In genomic region chr5:24266344-24267295, GRCm38 (mm10) we compare ENCODE assay signal across 8 mouse cellular contexts.
DNase-seq lines count a peak whose midpoint lies in the region; ATAC-seq and TF ChIP-seq lines count a peak whose summit lies in the region.

No protein-coding gene starts in this region.

- H3K36me3 ChIP-seq in MEL (ENCODE audit: control insufficient read depth in 1 of 2, insufficient read depth in 2 of 2, low read length in 2 of 2), result peaks cover 0 to 6% of the 10 kb centered on the region in 2 experiments; a peak in 2 of 4 replicates
- H3K36me3 ChIP-seq in forebrain, postnatal 0 days (ENCODE audit: insufficient read depth), result no peaks in the 10 kb centered on the region
- no peaks in the 10 kb centered on the region for H3K36me3 ChIP-seq in lung, embryonic 15.5 days

- peak overlapping the region; percentile 71 for H3K9ac ChIP-seq in MEL (ENCODE audit: control insufficient read depth, low read depth, low read length, poor library complexity, severe bottlenecking)
- H3K9ac ChIP-seq in forebrain, postnatal 0 days, result peak overlapping the region; percentile 39; the same call in 1 of the 2 replicates
- H3K9ac ChIP-seq in lung, embryonic 15.5 days, result no peak overlapping the region

- no peaks in the 10 kb centered on the region for H3K79me2 ChIP-seq in MEL (ENCODE audit: control insufficient read depth, insufficient read depth, low read length, poor library complexity)

- no peaks in the 10 kb centered on the region for H3K27me3 ChIP-seq in MEL (ENCODE audit: control insufficient read depth in 1 of 2, insufficient read depth in 2 of 2, low read length in 2 of 2)
- H3K27me3 ChIP-seq in forebrain, postnatal 0 days (ENCODE audit: insufficient read depth, low read length), result no peaks in the 10 kb centered on the region
- no peaks in the 10 kb centered on the region for H3K27me3 ChIP-seq in lung, embryonic 15.5 days

- peak; percentile 95 to 100 (median 98); a peak in 5 of 6 replicates for TF ChIP-seq CTCF in MEL (IDR thresholded peaks at IDR 0.05 in 2 of 3, conservative IDR thresholded peaks at IDR 0.05 in 1 of 3; ENCODE audit: control insufficient read depth in 1 of 3, insufficient read depth in 1 of 3, low read depth in 2 of 3, low read length in 3 of 3, poor library complexity in 1 of 3, severe bottlenecking in 1 of 3)
- TF ChIP-seq CTCF in forebrain, postnatal 0 days (IDR thresholded peaks at IDR 0.05; ENCODE audit: low read depth), result peak; percentile 94

- TF ChIP-seq RAD21 in MEL (IDR thresholded peaks at IDR 0.05; ENCODE audit: low read depth, low read length), result peak; percentile 96

- H3K4me1 ChIP-seq in MEL (ENCODE audit: control insufficient read depth in 1 of 2, insufficient read depth in 2 of 2, low read length in 2 of 2), result peaks cover 0 to 27% of the 10 kb centered on the region in 2 experiments; a peak in 2 of 4 replicates
- no peaks in the 10 kb centered on the region for H3K4me1 ChIP-seq in forebrain, postnatal 0 days (ENCODE audit: insufficient read depth)
- peaks cover 13% of the 10 kb centered on the region; the same call in 1 of the 2 replicates for H3K4me1 ChIP-seq in lung, embryonic 15.5 days

- peak overlapping the region; percentile 96 for H3K27ac ChIP-seq in MEL (ENCODE audit: control insufficient read depth, low read depth, low read length)
- no peak overlapping the region for H3K27ac ChIP-seq in forebrain, postnatal 0 days (ENCODE audit: low read depth, low read length)
- H3K27ac ChIP-seq in lung, embryonic 15.5 days, result no peak overlapping the region

- ATAC-seq in forebrain, postnatal 0 days, result peak; percentile 91
- ATAC-seq in lung, embryonic 15.5 days (ENCODE audit: borderline replicate concordance, extremely low read depth, low FRiP score, low TSS enrichment), result peak; percentile 78

- TF ChIP-seq POLR2A in MEL (IDR thresholded peaks at IDR 0.05; ENCODE audit: control insufficient read depth in 1 of 2, insufficient read depth in 1 of 2, low read depth in 1 of 2, low read length in 2 of 2, poor library complexity in 1 of 2), result peak in 1 of 2 experiments; percentile 78; a peak in 3 of 4 replicates

- peak overlapping the region; percentile 58 to 62 for H3K4me3 ChIP-seq in MEL (ENCODE audit: control insufficient read depth in 1 of 2, insufficient read depth in 1 of 2, low read depth in 2 of 2, low read length in 2 of 2)
- H3K4me3 ChIP-seq in forebrain, postnatal 0 days (ENCODE audit: low read depth, low read length), result peak overlapping the region; percentile 11; the same call in 1 of the 2 replicates
- H3K4me3 ChIP-seq in lung, embryonic 15.5 days, result peak overlapping the region; percentile 20; the same call in 1 of the 2 replicates

- 22% methylated on average over 16 of the region's 16 CpGs for WGBS in forebrain, postnatal 0 days
- 6% methylated on average over 16 of the region's 16 CpGs for WGBS in lung, embryonic 15.5 days

- TF ChIP-seq EP300 in MEL (IDR thresholded peaks at IDR 0.05; ENCODE audit: low read depth in 1 of 2, low read length in 2 of 2), result peak in 1 of 2 experiments; percentile 20; a peak in 1 of 4 replicates

- peak; percentile 98 for DNase-seq in MEL (ENCODE audit: low read depth, low spot score)
- peak; percentile 81 to 90 for DNase-seq in cerebellum, adult 18-20 months
- peak; percentile 91 for DNase-seq in forebrain, postnatal 0 days
- DNase-seq in heart, postnatal 4 days, result peak; percentile 88
- DNase-seq in layer of hippocampus, adult 8-10 months (ENCODE audit: low spot score in 2 of 2), result peak; percentile 43 to 86
- DNase-seq in ovary, adult 18-20 months (ENCODE audit: low spot score), result peak; percentile 62
- DNase-seq in thymus, postnatal 0 days (ENCODE audit: low spot score), result peak; percentile 89

- no peaks in the 10 kb centered on the region for H3K9me3 ChIP-seq in MEL (replicated peaks; ENCODE audit: insufficient read depth, low read length)
- no peaks in the 10 kb centered on the region for H3K9me3 ChIP-seq in forebrain, postnatal 0 days (ENCODE audit: low read length)
- H3K9me3 ChIP-seq in lung, embryonic 15.5 days, result no peaks in the 10 kb centered on the region

- H3K4me2 ChIP-seq in forebrain, postnatal 0 days (ENCODE audit: low read depth), result peak overlapping the region; percentile 42
- peak overlapping the region; percentile 51 for H3K4me2 ChIP-seq in lung, embryonic 15.5 days

TF ChIP-seq in MEL, 35 proteins besides CTCF, POLR2A, EP300 and RAD21:
- TF ChIP-seq POLR2AphosphoS2 (IDR thresholded peaks at IDR 0.05; ENCODE audit: low read length), result no peak
- no peak for TF ChIP-seq MEF2A (IDR thresholded peaks at IDR 0.05; ENCODE audit: extremely low read depth, insufficient replicate concordance, low read depth, low read length, poor library complexity, severe bottlenecking)
- peak; percentile 13; the same call in 1 of the 2 replicates for TF ChIP-seq ETS1 (IDR thresholded peaks at IDR 0.05; ENCODE audit: low read depth, low read length)
- peak; percentile 84; the same call in 1 of the 2 replicates for TF ChIP-seq SIN3A (IDR thresholded peaks at IDR 0.05; ENCODE audit: low read length)
- 0 out of 2 replicates have a peak, but pooled peaks have one; percentile 36 for TF ChIP-seq ZNF384 (IDR thresholded peaks at IDR 0.05; ENCODE audit: low read depth, low read length)
- no peak for TF ChIP-seq POLR2AphosphoS5 (IDR thresholded peaks at IDR 0.05; ENCODE audit: borderline replicate concordance, low read depth, low read length)
- 0 out of 2 replicates have a peak, but pooled peaks have one; percentile 1 for TF ChIP-seq NRF1 (IDR thresholded peaks at IDR 0.05; ENCODE audit: insufficient read depth, low read depth, low read length, poor library complexity, severe bottlenecking)
- no peak for TF ChIP-seq MAFK (IDR thresholded peaks at IDR 0.05; ENCODE audit: borderline replicate concordance, low read depth, low read length)
- peak; percentile 76 for TF ChIP-seq MAX (IDR thresholded peaks at IDR 0.05; ENCODE audit: low read length)
- peak; percentile 75; the same call in 1 of the 2 replicates for TF ChIP-seq JUND (IDR thresholded peaks at IDR 0.05; ENCODE audit: low read depth, low read length)
- 0 out of 2 replicates have a peak, but pooled peaks have one; percentile 8 for TF ChIP-seq MYB (IDR thresholded peaks at IDR 0.05; ENCODE audit: low read depth, low read length)
- TF ChIP-seq NELFE (IDR thresholded peaks at IDR 0.05; ENCODE audit: low read depth, low read length), result peak; percentile 55
- peak; percentile 100 for TF ChIP-seq SMC3 (IDR thresholded peaks at IDR 0.05; ENCODE audit: low read depth, low read length)
- peak; percentile 70 for TF ChIP-seq TBP (IDR thresholded peaks at IDR 0.05; ENCODE audit: low read depth, low read length)
- TF ChIP-seq ELF1 (IDR thresholded peaks at IDR 0.05; ENCODE audit: low read depth, low read length), result peak; percentile 75
- TF ChIP-seq ZC3H11A (IDR thresholded peaks at IDR 0.05; ENCODE audit: low read depth, low read length), result peak; percentile 97
- TF ChIP-seq CHD1 (IDR thresholded peaks at IDR 0.05; ENCODE audit: low read depth, low read length), result no peak
- peak in 1 of 2 experiments; percentile 65; a peak in 2 of 4 replicates for TF ChIP-seq USF2 (IDR thresholded peaks at IDR 0.05; ENCODE audit: borderline replicate concordance in 1 of 2, insufficient read depth in 1 of 2, low read depth in 1 of 2, low read length in 2 of 2)
- 0 out of 2 replicates have a peak, but pooled peaks have one; percentile 31 for TF ChIP-seq MAZ (IDR thresholded peaks at IDR 0.05; ENCODE audit: low read depth, low read length)
- no peak for TF ChIP-seq GATA1 (IDR thresholded peaks at IDR 0.05; ENCODE audit: low read depth, low read length)
- TF ChIP-seq ZMIZ1 (IDR thresholded peaks at IDR 0.05; ENCODE audit: low read depth, low read length), result no peak
- peak; percentile 33; the same call in 1 of the 2 replicates for TF ChIP-seq BHLHE40 (IDR thresholded peaks at IDR 0.05; ENCODE audit: borderline replicate concordance, low read depth, low read length)
- TF ChIP-seq HCFC1 (IDR thresholded peaks at IDR 0.05; ENCODE audit: low read depth, low read length), result peak; percentile 61; the same call in 1 of the 2 replicates
- no peak for TF ChIP-seq GABPA (IDR thresholded peaks at IDR 0.05; ENCODE audit: low read depth, low read length)
- peak; percentile 71; the same call in 1 of the 2 replicates for TF ChIP-seq MXI1 (IDR thresholded peaks at IDR 0.05; ENCODE audit: low read depth, low read length)
- no peak for TF ChIP-seq CHD2 (IDR thresholded peaks at IDR 0.05; ENCODE audit: low read length)
- TF ChIP-seq E2F4 (IDR thresholded peaks at IDR 0.05; ENCODE audit: borderline replicate concordance, low read depth, low read length), result no peak
- TF ChIP-seq RCOR1 (IDR thresholded peaks at IDR 0.05; ENCODE audit: low read depth, low read length), result peak; percentile 67; the same call in 1 of the 2 replicates
- TF ChIP-seq TCF12 (IDR thresholded peaks at IDR 0.05; ENCODE audit: low read depth, low read length), result no peak
- TF ChIP-seq USF1 (IDR thresholded peaks at IDR 0.05; ENCODE audit: low read depth, low read length), result peak; percentile 90
- no peak for TF ChIP-seq KAT2A (conservative IDR thresholded peaks at IDR 0.05; ENCODE audit: low read depth, low read length)
- no peak for TF ChIP-seq UBTF (IDR thresholded peaks at IDR 0.05; ENCODE audit: borderline replicate concordance, insufficient read depth, low read depth, low read length)
- TF ChIP-seq ZKSCAN1 (IDR thresholded peaks at IDR 0.05; ENCODE audit: low read depth, low read length), result no peak
- peak; percentile 73 for TF ChIP-seq MYC (IDR thresholded peaks at IDR 0.05; ENCODE audit: low read depth, low read length)
- TF ChIP-seq TAL1 (IDR thresholded peaks at IDR 0.05; ENCODE audit: low read length), result no peak
TF ChIP-seq in MEL: peak in this region for 20.
